Mouse (Mus musculus) embryonic facial prominence, embryonic 15.5 days (tissue): ENCODE measurements around the gene Gm26566. TPM values are rescaled to one million over a fixed set of nuclear protein-coding genes. Genes with fewer than 3 reads are reported as not detected.
"Not testable (repeated sequence)": the region's sequence is repeated elsewhere in the genome, so short reads cannot be mapped to it uniquely, and the experiment has no call there.

ENCODE experiments used
- ATAC-seq: fragments of 200-750 bp; cut with Nextera tagmentation; 2 replicates; pipeline ENCODE4 v1.8.0; 2017; ENCODE audit warnings: low read depth, moderate TSS enrichment; ENCODE audit not compliant: insufficient number of reproducible peaks, low FRiP score, low TSS enrichment
- H3K27ac ChIP-seq: fragments of 300-500 bp; sonication (generic); replicated peaks from 2 replicates; pipeline ENCODE4 v1.5.1; 2015; ENCODE audit warnings: mild to moderate bottlenecking, inconsistent platforms
- H3K27me3 ChIP-seq: fragments of 300-500 bp; sonication (generic); 2 replicates; pipeline ENCODE4 v1.6.1; 2015; ENCODE audit warnings: inconsistent platforms
- H3K36me3 ChIP-seq: fragments of 300-500 bp; sonication (generic); 2 replicates; pipeline ENCODE4 v1.6.1; 2015; ENCODE audit warnings: mild to moderate bottlenecking, inconsistent platforms
- H3K4me1 ChIP-seq: fragments of 300-500 bp; sonication (generic); 2 replicates; pipeline ENCODE4 v1.6.1; 2015; ENCODE audit warnings: inconsistent platforms
- H3K4me2 ChIP-seq: fragments of 300-500 bp; sonication (generic); replicated peaks from 2 replicates; pipeline ENCODE4 v1.6.1; 2015; ENCODE audit warnings: mild to moderate bottlenecking, inconsistent platforms
- H3K4me3 ChIP-seq: fragments of 300-500 bp; sonication (generic); replicated peaks from 2 replicates; pipeline ENCODE4 v1.5.1; 2015; ENCODE audit warnings: mild to moderate bottlenecking, inconsistent platforms
- H3K9ac ChIP-seq: fragments of 300-500 bp; sonication (generic); 2 replicates; pipeline ENCODE4 v1.6.1; 2015; ENCODE audit warnings: inconsistent platforms
- H3K9me3 ChIP-seq: fragments of 300-500 bp; sonication (generic); replicated peaks from 2 replicates; pipeline ENCODE4 v1.6.1; 2016; ENCODE audit warnings: inconsistent platforms
- WGBS: fragments of 180-500 bp; shearing (Covaris S2); methylation state at CpG from one replicate; pipeline ENCODE4 v1.1.7; 2015; 5-methylcytosine and 5-hydroxymethylcytosine counted together
- polyA plus RNA-seq: library from polyadenylated mRNA; unstranded; fragments of >200 nt; fragmentation: Nextera tagmentation; extraction: Ambion mirVana; gene quantifications from 2 replicates; pipeline ENCODE4 v1.2.1, GENCODE M21; 2015

Gene Gm26566
- polyA plus RNA-seq, 1 experiment from 2014 or later: 1.2 TPM

- no peaks in the 10 kb centered on the region for H3K36me3 ChIP-seq
- H3K4me3 ChIP-seq: no peak overlapping the region
- ATAC-seq: no peak
- H3K9ac ChIP-seq: no peak overlapping the region
- H3K9me3 ChIP-seq: no peaks in the 10 kb centered on the region
- no peaks in the 10 kb centered on the region for H3K4me1 ChIP-seq
- H3K4me2 ChIP-seq: no peak overlapping the region
- H3K27ac ChIP-seq: no peak overlapping the region
- H3K27me3 ChIP-seq: no peaks in the 10 kb centered on the region
- 82% methylated on average over 4 of the region's 4 CpGs for WGBS
Measured at GRCm38 (mm10) chr4:88741426-88741825, 19.8 kb downstream of the Gm26566 start.

DNA sequence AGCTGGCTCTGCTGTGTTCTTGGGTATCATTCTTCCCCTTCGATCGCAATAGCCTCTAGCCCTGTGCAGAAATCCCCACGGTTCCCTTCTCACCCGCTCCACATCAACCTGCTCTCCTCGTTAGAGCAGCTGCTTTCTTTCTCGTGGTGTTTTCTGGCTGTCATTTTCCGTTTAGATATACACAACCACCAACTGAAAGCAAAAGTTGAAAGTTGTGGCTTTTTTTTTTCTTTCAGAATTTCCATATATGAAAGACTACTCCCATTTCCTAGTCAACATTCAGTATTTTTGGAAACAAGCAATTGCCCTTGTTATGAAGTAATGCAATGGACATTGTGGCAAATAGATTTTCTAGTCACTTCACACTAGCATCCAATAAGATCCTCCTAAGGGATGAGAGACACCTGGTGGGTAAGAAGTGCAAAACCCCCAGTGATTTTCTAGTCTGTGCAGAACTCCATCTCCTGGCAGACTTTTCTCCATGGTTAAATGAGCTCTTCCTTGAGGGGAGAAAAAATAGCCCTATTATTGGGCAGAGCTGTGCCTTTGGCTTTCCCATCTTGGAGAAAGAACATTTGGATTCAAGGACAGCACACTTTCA lies 21.3 kb downstream of the Gm26566 start:
- H3K9ac ChIP-seq: no peak overlapping the region
- no peaks in the 10 kb centered on the region for H3K4me1 ChIP-seq
- no peaks in the 10 kb centered on the region for H3K9me3 ChIP-seq
- no peaks in the 10 kb centered on the region for H3K36me3 ChIP-seq
- no peaks in the 10 kb centered on the region for H3K27me3 ChIP-seq
- H3K4me2 ChIP-seq: no peak overlapping the region
- H3K27ac ChIP-seq: no peak overlapping the region
- H3K4me3 ChIP-seq: no peak overlapping the region
- no peak for ATAC-seq
- WGBS: 59% methylated on average over 7 of the region's 7 CpGs

GRCm38 (mm10) chr4:88744207-88744606 lies 22.6 kb downstream of the Gm26566 start:
- WGBS: 72% methylated on average over 3 of the region's 3 CpGs

DNA sequence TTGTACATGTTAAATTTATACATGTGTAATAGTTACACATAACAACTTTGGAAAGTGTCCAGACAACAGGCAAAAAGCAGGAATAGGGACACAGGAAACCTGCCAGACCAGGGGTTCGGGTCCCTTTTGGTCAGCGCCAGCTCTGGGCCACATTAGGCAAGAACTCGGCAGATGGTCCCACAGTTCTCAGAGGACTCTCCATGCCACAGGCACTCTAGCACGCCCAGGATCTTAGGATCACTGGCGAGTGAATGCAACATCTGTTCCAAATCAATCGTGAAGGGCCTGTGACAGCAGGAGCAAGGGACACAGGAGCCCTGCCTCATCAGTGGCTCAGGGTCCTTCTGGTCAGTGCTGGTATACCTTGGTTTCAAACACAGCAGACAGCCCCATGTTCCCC lies 28.3 kb downstream of the Gm26566 start:
- H3K27ac ChIP-seq: no peak overlapping the region
- no peak for ATAC-seq
- no peak overlapping the region for H3K4me3 ChIP-seq
- WGBS: 29% methylated on average over 6 of the region's 6 CpGs
- H3K9me3 ChIP-seq: no peaks in the 10 kb centered on the region
- H3K27me3 ChIP-seq: no peaks in the 10 kb centered on the region
- H3K36me3 ChIP-seq: no peaks in the 10 kb centered on the region
- no peaks in the 10 kb centered on the region for H3K4me1 ChIP-seq
- H3K9ac ChIP-seq: no peak overlapping the region
- no peak overlapping the region for H3K4me2 ChIP-seq

More at GRCm38 (mm10) chr4:88744207-88744606, 22.6 kb downstream of the Gm26566 start:
- no peak for ATAC-seq
- no peak overlapping the region for H3K27ac ChIP-seq
- no peaks in the 10 kb centered on the region for H3K27me3 ChIP-seq
- no peak overlapping the region for H3K4me3 ChIP-seq
- H3K4me1 ChIP-seq: no peaks in the 10 kb centered on the region
- H3K9ac ChIP-seq: no peak overlapping the region
- H3K9me3 ChIP-seq: no peaks in the 10 kb centered on the region
- H3K4me2 ChIP-seq: no peak overlapping the region
- H3K36me3 ChIP-seq: no peaks in the 10 kb centered on the region

GRCm38 (mm10) chr4:88754818-88755340 lies 33.3 kb downstream of the Gm26566 start, which contains the start of gene Gm13271:
Gm13271 (plus strand) TSS chr4:88754868.
- H3K4me2 ChIP-seq, H3K36me3 ChIP-seq, H3K9ac ChIP-seq, H3K4me3 ChIP-seq, H3K9me3 ChIP-seq, H3K27me3 ChIP-seq, H3K4me1 ChIP-seq, ATAC-seq, H3K27ac ChIP-seq: not testable (repeated sequence)
- WGBS: 71% methylated on average over 15 of the region's 15 CpGs

GRCm38 (mm10) chr4:88756581-88757513 lies 35.2 kb downstream of the Gm26566 start:
- WGBS: 8% methylated on average over 29 of the region's 31 CpGs
- ATAC-seq, H3K9me3 ChIP-seq, H3K27me3 ChIP-seq, H3K4me1 ChIP-seq, H3K36me3 ChIP-seq: not testable (repeated sequence)
- H3K27ac ChIP-seq: peak overlapping the region; percentile 98
- peak overlapping the region; percentile 56 for H3K4me3 ChIP-seq
- H3K4me2 ChIP-seq: peak overlapping the region; percentile 70
- H3K9ac ChIP-seq: peak overlapping the region; percentile 70

DNA sequence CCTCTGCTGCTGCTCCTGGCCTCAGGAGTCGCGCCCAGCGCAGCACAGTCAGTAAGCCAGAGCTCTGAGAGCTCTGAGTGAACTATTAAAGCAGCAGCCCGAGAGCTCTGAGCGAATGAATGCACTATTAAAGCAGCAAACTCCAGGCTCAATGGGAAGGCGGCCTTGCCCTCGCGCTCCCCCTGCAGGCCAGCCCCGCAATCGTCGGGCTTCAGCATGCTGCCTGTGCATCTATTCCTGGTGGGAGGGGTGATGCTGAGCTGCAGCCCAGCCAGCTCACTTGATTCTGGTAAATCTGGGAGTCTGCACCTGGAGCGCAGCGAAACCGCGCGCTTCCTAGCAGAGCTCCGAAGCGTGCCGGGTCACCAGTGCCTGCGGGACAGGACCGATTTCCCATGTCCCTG lies 36.0 kb downstream of the Gm26566 start:
- not testable (repeated sequence) for H3K4me1 ChIP-seq, H3K27me3 ChIP-seq, H3K36me3 ChIP-seq, H3K9me3 ChIP-seq
- WGBS: 0% methylated on average over 13 of the region's 21 CpGs
- Histone ChIP-seq H3K27ac (peak overlapping the region; percentile 98), H3K4me3 (peak overlapping the region; percentile 56), H3K9ac (peak overlapping the region; percentile 70; the same call in 1 of the 2 replicates), H3K4me2 (peak overlapping the region; percentile 70)
- peak; percentile 99 for ATAC-seq

- not testable (repeated sequence) for H3K4me1 ChIP-seq, H3K36me3 ChIP-seq, H3K9me3 ChIP-seq, H3K27ac ChIP-seq, H3K4me2 ChIP-seq, H3K4me3 ChIP-seq, H3K27me3 ChIP-seq, ATAC-seq, H3K9ac ChIP-seq
- WGBS: 86% methylated on average over 9 of the region's 9 CpGs
Measured at GRCm38 (mm10) chr4:88758751-88759150, 37.1 kb downstream of the Gm26566 start.

- Histone ChIP-seq H3K27ac (peak within 1 kb of the TSS; percentile 84), H3K4me3 (peak within 1 kb of the TSS; percentile 43), H3K4me2 (peak within 1 kb of the TSS; percentile 55)
- not testable (repeated sequence) for H3K27me3 ChIP-seq, H3K36me3 ChIP-seq, ATAC-seq, H3K9me3 ChIP-seq, H3K4me1 ChIP-seq, H3K9ac ChIP-seq
- 13% methylated on average over 12 of the region's 14 CpGs for WGBS
Measured at GRCm38 (mm10) chr4:88759610-88760268, 38.1 kb downstream of the Gm26566 start, which contains the start of gene Gm13283. Gm13283 (plus strand) TSS chr4:88760119.

GRCm38 (mm10) chr4:88760431-88760830 lies 38.8 kb downstream of the Gm26566 start:
- H3K4me3 ChIP-seq: peak overlapping the region; percentile 43
- H3K4me2 ChIP-seq: peak overlapping the region; percentile 55
- not testable (repeated sequence) for H3K36me3 ChIP-seq, H3K27me3 ChIP-seq, H3K9ac ChIP-seq, H3K9me3 ChIP-seq, H3K4me1 ChIP-seq, ATAC-seq
- H3K27ac ChIP-seq: peak overlapping the region; percentile 84
- WGBS: under 1% methylated on average over 26 of the region's 28 CpGs

DNA sequence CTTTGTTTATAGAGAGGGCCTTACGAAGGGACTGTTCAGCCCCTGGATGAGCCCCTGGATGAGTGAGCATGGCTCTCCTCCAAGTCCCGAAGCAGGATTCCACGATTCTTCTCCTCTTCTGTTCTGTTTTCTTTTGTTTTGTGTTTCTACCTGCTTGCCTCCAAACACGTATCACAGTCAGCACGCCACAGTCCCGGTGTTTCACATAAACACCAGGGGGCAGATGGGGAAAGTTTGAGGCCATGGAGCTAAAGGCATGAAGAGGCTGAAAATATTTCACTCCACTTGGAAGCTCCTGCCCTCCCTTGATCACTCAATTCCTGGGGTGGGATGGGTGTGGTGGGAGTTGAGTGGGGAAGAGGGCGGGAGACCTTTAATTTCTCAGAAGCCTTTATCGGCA lies 40.2 kb downstream of the Gm26566 start:
- H3K27ac ChIP-seq, H3K36me3 ChIP-seq, H3K4me2 ChIP-seq, H3K27me3 ChIP-seq, H3K4me3 ChIP-seq, ATAC-seq, H3K9ac ChIP-seq, H3K9me3 ChIP-seq, H3K4me1 ChIP-seq: not testable (repeated sequence)
- WGBS: 63% methylated on average over 6 of the region's 8 CpGs
